Mouse (Mus musculus): ENCODE measurements at regions not wholly inside any gene's neighbourhood (a gene's known extent, or its start where the extent isn't known, plus 50 kb on each side); places are given as distances from the start of the nearest gene placed in this dataset.
A peak's percentile ranks its signal among the peaks of the same experiment; 100 is the strongest.

GRCm38 (mm10) chr8:88903094-88903493 is 140.9 kb downstream of the Sall1 start:
- DNase-seq (ENCODE audit: low spot score in 2 of 2) = no peak

- no peak for DNase-seq (ENCODE audit: low spot score in 2 of 2)
Measured at GRCm38 (mm10) chr8:88883751-88884390, 160.1 kb downstream of the Sall1 start.

GRCm38 (mm10) chr8:88879857-88880256 is 164.1 kb downstream of the Sall1 start:
- no peak for DNase-seq (ENCODE audit: low spot score in 2 of 2)

- DNase-seq (ENCODE audit: low spot score in 2 of 2) = no peak
Measured at GRCm38 (mm10) chr8:88877921-88878320, 166.0 kb downstream of the Sall1 start.

GRCm38 (mm10) chr8:88862846-88863455 is 166.1 kb downstream of the Cyld start:
- no peak for DNase-seq (ENCODE audit: low spot score in 2 of 2)

- DNase-seq (ENCODE audit: low spot score in 2 of 2) = no peak
Measured at GRCm38 (mm10) chr8:88857216-88857615, 160.4 kb downstream of the Cyld start.

- DNase-seq (ENCODE audit: low spot score in 2 of 2) = no peak
Measured at GRCm38 (mm10) chr8:88853200-88853599, 156.4 kb downstream of the Cyld start.

GRCm38 (mm10) chr8:88845916-88846315 is 149.1 kb downstream of the Cyld start:
- DNase-seq (ENCODE audit: low spot score in 2 of 2) = no peak

GRCm38 (mm10) chr8:88844370-88844769 is 147.5 kb downstream of the Cyld start:
- peak; percentile 13 to 18 for DNase-seq (ENCODE audit: low spot score in 2 of 2)

- DNase-seq (ENCODE audit: low spot score in 2 of 2) = no peak
Measured at GRCm38 (mm10) chr8:88842451-88842850, 145.6 kb downstream of the Cyld start.

- DNase-seq (ENCODE audit: low spot score in 2 of 2) = no peak
Measured at GRCm38 (mm10) chr8:88840096-88840495, 143.3 kb downstream of the Cyld start.

GRCm38 (mm10) chr8:88835756-88836291 is 139.0 kb downstream of the Cyld start:
- DNase-seq (ENCODE audit: low spot score in 2 of 2) = no peak

GRCm38 (mm10) chr8:88825816-88826215 is 129.0 kb downstream of the Cyld start:
- no peak for DNase-seq (ENCODE audit: low spot score in 2 of 2)

GRCm38 (mm10) chr8:88823931-88824330 is 127.1 kb downstream of the Cyld start:
- no peak for DNase-seq (ENCODE audit: low spot score in 2 of 2)

GRCm38 (mm10) chr8:88820275-88820850 is 123.5 kb downstream of the Cyld start:
- DNase-seq (ENCODE audit: low spot score in 2 of 2) = no peak

GRCm38 (mm10) chr8:88816461-88816860 is 119.6 kb downstream of the Cyld start:
- no peak for DNase-seq (ENCODE audit: low spot score in 2 of 2)

GRCm38 (mm10) chr8:88814246-88814645 is 117.4 kb downstream of the Cyld start:
- DNase-seq (ENCODE audit: low spot score in 2 of 2) = no peak

GRCm38 (mm10) chr8:88812901-88813676 is 116.3 kb downstream of the Cyld start:
- no peak for DNase-seq (ENCODE audit: low spot score in 2 of 2)

GRCm38 (mm10) chr8:88806851-88807250 is 110.0 kb downstream of the Cyld start:
- DNase-seq (ENCODE audit: low spot score in 2 of 2) = peak in 1 of 2 experiments; percentile 10
